Mouse (Mus musculus) layer of hippocampus, adult 9-11 months (tissue): Measurements from ENCODE around the gene A730061H03Rik.

Experiments
- DNase-seq: peaks from one replicate; pipeline ENCODE4 v3.0.0; 2022

The A730061H03Rik gene

DNA sequence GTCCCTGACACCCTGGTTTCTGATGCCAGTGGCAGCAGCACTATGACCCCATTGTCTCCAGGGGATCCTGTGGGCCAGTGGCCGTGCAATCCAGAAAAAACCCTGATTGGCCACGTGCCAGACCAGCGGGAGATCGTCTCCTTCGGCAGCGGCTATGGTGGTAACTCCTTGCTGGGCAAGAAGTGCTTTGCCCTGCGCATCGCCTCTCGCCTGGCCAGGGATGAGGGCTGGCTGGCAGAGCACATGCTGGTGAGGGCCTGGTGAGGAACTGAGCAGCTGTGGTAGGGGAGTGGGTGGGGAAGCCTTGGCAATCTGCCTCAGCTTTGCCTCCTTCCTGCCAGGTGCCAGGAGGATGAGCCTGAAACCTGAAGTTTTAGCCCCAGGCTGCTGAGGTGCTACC is 15.9 kb downstream of the A730061H03Rik start:
- no peak for DNase-seq

DNA sequence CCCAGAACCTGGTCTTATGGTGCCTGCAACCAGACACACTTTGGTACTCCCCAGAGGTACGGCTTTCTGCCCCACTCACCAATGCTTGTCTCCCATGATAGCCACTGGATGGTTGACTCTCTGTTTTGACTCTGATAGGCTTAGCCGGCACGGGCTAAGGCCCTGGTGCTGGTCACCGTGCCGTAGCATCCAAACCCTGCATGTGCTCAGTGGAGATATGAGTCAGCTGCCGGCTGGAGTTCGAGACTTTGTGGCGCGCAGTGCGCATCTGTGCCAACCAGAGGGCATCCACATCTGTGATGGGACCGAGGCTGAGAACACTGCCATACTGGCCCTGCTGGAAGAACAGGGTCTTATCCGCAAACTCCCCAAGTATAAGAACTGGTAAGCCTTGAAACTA is 17.9 kb downstream of the A730061H03Rik start:
- DNase-seq = no peak

- peak; percentile 71 for DNase-seq
Observed at GRCm38 (mm10) chr14:55540787-55541321, 19.4 kb downstream of the A730061H03Rik start.

DNA sequence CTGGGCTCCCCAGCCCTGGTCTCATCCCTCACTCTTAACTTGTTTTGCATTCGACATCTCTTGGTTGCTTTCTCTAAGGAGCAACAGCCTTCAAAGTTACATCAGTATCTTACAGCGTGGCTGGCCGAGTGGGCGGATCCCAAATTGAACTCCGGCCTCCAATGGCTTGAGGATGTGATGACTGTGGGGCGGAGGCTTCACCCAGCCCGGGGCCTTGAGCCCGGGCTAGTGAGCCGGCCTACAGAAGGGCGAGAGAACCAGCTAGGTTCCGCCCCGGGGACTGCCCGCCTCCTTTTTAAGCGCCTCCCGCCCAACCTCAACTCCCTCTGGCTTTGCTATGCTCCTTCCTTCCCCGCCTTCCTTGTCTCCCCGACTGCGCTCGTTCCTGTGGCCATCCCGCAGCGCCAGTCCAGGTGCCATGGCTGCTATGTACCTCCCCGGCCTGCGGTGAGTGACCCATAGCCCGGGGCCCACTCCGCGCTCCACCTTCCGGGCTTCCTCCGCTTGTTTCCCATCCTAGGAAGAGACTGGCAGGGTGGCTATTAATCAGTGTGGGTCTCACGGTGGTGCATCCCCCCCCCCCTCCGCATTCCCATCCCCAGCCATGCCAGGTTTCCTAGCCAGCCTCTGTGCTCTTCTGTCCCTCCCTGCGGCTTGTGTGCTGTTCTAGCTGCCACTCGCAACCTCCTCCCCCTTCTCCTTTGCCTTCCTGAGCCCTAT is 20.0 kb downstream of the A730061H03Rik start, which contains the start of gene Pck2:
Gene Pck2, plus strand, starts transcription at position 200 of the 720 bp plus-strand sequence.
- DNase-seq = peak; percentile 88

DNA sequence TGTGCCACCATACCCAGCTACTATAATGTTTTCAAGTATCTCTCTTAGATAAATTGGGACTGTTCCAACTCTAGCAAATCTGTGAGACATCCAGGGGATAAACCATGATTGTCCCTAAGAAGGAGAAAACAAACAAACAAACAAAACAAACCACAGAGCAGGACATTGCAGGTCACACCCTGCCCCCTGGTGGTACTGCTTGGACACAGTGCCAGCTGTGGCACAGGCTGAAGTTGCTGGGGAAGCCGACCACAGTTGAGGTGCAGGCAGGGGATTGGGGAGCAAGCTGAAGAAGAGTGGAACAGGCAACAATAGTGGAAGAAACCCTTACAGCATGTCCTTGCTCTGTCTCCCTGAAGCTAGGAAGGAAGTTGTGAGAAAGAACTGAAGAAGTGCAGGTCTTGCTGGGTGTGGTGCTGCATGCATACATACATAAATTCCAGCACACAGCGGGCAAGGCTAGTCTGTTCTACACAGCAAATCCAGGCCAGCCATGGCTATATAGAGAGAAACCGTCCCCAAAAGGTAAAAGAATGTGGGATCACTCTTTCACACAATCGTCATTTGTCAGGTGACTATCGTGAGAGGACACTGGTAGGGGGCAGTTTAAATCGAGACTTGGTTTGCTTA is 24.0 kb downstream of the A730061H03Rik start:
- peak; percentile 44 for DNase-seq

DNA sequence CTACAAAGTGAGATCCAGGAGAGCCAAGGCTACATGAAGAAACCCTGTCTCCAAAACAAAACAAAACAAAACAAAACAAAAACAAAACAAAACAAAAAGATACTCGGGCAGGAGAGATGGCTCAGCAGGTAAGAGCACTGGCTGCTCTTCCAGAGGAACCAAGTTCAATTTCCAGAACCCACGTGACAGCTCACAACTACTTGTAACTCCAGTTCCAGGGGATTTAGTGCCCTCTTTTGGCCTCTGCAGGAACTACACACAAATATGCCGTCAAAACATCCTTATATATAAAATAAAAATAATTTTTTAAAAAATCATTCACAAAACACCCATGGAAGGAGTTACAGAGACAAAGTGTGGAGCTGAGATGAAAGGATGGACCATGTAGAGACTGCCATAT is 32.3 kb downstream of the A730061H03Rik start:
- no peak for DNase-seq

DNA sequence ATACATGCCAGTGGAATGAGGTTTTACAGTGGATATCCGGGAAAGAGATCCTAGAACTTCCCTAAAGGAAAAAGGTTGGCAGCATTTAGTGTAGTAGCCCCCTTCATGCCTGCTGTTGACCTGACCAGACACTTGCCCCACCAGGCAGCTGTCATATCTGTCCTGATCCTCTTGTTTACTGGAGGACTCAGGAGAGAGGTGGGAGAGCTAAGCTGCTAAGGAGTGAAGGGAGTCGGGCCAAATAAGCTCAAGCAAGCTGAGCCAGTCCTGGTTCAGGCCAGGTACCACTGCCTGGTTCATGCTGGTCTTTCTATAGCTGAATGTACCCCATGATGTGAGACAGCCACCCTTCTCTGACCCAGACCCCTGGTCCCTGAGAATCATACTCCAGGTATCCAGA is 33.5 kb downstream of the A730061H03Rik start:
- DNase-seq = no peak

GRCm38 (mm10) chr14:55524785-55525184 is 35.4 kb downstream of the A730061H03Rik start, which contains the start of gene Nrl:
TSS of gene Nrl (minus strand) at chr14:55524981.
- no peak for DNase-seq

- DNase-seq = no peak
Observed at GRCm38 (mm10) chr14:55524062-55524461, 36.1 kb downstream of the A730061H03Rik start.

- DNase-seq = no peak
Observed at GRCm38 (mm10) chr14:55520451-55521361, 39.5 kb downstream of the A730061H03Rik start.

- DNase-seq = no peak
Observed at GRCm38 (mm10) chr14:55519604-55520003, 40.6 kb downstream of the A730061H03Rik start.

GRCm38 (mm10) chr14:55518897-55519296 is 41.3 kb downstream of the A730061H03Rik start:
- peak; percentile 83 for DNase-seq

DNA sequence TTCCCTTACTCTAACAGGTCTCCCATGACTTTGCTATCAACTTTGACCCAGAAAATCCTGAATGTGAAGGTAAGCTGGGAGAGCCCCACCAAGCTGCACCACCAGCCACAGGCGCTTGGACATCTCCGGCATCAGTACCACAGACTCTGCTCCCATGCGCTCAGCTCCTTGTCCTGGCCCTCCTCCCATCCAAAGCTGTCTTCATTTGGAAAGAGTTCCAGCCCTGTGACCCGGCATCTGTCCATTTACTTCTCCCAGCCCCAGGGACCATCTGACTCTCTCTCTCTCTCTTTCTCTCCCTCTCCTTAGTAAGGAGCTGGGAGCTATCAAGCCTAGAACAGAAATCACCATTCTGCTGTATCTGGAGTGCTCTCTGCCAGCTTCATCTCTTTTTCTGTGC is 44.4 kb downstream of the A730061H03Rik start:
- DNase-seq = peak; percentile 4

DNA sequence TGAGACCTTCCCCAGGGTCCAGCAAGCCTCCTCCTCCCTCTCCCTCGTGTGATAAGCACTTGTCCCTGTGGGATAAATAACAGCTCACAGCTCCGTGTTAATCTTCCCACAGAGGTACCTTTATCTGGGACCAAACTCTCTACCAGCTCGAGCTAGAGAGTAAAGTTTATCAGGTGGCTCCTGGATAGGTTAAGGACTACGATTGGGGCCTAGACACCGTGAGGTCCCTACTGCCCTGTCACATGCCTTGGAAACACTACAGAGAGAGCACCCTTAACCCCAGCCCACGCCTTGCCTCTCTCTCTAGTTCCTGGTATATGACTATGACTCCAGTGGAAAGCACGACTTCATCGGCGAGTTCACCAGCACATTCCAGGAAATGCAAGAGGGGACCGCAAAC is 46.3 kb downstream of the A730061H03Rik start:
- DNase-seq = no peak

GRCm38 (mm10) chr14:55511037-55511436 is 49.2 kb downstream of the A730061H03Rik start:
- peak; percentile 88 for DNase-seq

DNA sequence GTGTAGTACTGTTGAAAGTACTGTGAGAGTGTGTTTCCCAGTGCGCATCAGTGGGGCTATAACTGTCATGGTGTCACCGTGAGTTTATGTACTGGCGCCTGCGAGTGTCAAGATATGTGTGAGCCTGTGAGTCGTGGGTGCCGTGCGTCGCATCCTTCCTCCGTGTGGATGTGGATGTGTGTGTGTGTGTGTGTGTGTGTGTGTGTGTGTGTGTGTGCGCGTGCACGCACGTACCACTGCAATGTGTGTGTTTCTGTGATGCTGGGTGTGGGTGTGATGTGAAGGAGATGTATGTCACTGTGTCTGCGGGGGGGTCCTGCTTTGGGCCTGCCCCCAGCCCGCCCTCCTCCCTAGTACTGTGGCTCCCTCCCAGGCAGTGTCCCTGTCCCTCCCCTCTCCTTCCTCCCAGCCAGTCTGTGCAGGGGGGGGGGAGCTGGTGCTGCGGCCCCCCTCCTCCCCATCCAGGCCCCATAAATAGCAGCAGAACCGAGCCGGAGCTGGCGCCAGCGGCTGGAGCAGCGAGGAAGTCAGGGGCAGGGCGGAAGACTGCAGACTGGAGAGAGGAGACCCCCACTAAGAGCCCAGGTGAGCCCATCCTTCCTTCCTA is 50.0 kb downstream of the A730061H03Rik start, which contains the start of gene Cpne6:
Gene Cpne6, plus strand, starts transcription at position 321 of the 607 bp plus-strand sequence.
- peak; percentile 82 for DNase-seq
